Mouse (Mus musculus): ENCODE measurements around the gene Vwa1.
"Not testable (repeated sequence)": the region's sequence is repeated elsewhere in the genome, so short reads cannot be mapped to it uniquely, and the experiment has no call there.

Gene Vwa1

DNA sequence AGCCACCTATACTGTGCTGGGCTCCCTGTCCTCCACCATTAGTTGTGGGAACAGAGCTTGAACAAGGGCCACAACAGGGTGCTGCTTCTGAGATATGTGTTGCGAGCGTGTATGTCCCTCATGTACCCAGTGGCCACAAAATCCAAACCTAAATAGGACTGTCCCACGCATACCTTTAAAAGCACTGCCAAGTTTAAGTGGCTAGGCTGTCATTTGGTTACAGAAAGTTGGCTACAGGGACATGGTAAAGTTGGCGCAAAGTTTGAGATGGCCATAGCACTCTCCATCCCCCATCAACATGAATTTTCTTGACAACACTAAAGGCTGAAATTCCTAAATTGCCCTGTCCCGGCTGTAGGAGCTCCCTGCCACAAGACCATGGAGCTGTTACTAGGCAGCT lies 29.4 kb downstream of the Vwa1 start:
- no peak for DNase-seq (ENCODE audit: low spot score in 2 of 2)

GRCm38 (mm10) chr4:155744474-155744873 lies 30.0 kb downstream of the Vwa1 start:
- DNase-seq (ENCODE audit: low spot score in 2 of 2), result no peak

DNA sequence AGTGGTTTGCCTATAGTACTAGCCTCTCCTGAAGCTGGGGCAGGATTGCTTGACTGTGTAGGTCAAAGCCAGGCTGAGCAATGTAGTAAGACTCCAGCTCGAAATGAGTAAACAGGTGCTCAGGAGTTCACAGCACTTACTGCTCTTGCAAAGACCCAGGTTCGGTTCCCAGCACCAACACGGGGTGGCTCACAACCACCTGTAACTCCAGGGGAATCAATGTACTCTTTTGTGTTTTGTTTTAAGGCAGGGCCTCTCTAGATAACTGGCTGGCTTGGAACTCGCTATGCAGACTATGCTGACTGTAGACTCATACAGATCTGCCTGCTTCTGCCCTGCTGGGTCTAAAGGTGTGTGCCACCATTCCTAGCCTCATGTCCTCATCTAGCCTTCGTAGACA lies 31.8 kb downstream of the Vwa1 start:
- DNase-seq (ENCODE audit: low spot score in 2 of 2), result no peak

DNA sequence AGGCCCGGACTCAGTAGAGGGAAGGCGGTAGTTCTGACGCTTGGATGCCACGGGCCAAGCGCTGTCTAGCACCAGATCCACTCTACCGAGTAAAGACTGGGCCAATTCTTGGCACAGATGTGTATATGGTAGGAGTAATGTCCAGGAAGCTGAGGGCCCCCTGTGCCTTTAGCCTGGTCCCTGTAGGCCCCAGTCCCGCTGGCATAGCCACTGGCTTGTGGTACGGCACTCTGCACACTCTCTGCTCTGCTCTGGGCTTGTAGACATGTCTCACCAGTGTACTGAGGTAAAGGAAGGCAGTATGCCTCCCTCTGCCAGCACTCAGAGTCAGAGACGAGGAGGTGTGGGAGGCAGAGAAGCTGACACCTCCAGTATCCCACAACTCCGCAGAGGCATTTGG lies 33.8 kb downstream of the Vwa1 start:
- DNase-seq (ENCODE audit: low spot score in 2 of 2), result not testable (repeated sequence)

- no peak for DNase-seq (ENCODE audit: low spot score in 2 of 2)
These were observed 34.5 kb downstream of the Vwa1 start for GRCm38 (mm10) chr4:155739741-155740636.

DNA sequence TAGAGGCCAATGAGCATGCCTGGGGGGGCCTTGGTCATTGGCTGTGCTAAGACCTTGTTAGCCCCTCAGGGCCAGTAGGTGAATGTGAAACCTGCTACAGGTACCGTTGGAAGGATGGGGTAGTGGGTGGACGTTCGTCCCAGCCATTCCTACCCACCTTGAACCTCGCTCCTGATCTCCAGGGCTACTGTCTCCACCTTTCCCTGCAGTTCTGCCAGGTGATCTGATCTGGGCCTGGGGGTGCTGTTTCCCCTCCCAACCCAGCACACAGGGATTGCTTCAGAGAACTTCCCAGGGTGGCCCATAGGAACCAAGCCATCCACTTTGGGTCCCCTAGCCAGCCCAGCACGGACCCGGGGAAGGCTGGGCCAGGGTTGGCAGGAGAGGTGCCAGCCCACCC lies 35.3 kb downstream of the Vwa1 start:
- DNase-seq (ENCODE audit: low spot score in 2 of 2), result no peak

DNA sequence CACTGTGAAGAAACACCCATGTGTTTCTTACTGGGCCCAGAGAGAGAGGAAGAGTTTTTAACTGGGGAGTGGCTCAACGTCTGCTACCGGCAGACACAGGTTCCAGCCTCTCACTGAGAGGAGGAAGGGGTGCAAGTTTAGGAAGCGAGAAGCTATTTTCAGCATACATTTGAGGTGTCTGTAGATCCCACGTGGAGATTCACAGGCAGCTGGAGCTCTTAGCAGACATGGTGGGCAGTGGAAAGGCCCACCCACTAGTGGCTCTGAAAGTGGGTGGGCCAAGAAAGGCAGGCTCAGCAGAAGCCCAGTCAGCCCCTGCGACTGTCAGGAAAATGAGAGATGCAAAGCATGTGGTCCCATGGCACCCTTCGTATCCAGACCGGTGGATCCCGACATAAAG lies 36.2 kb downstream of the Vwa1 start:
- no peak for DNase-seq (ENCODE audit: low spot score in 2 of 2)

DNA sequence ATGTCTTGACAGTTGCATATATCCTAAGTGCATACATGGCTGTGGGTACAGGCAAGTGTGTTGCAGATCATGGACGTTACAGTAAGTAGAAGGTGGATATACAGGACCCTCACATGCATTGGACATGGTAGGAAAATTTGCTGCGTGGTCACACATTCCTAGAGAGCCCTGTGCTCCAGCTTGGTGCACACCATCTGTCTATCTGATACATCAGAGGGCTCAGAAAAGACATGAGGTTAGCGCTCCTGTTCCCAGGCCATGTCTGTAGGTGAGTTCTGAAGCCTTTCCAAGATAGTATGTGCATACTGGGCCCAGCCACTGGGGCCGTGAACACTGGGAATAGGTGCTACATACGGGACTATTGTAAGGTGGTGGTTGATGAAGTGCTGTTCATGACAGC lies 38.1 kb downstream of the Vwa1 start:
- no peak for DNase-seq (ENCODE audit: low spot score in 2 of 2)

- no peak for DNase-seq (ENCODE audit: low spot score in 2 of 2)
These were observed 38.7 kb downstream of the Vwa1 start for GRCm38 (mm10) chr4:155735788-155736187.

- peak in 1 of 2 experiments; percentile 14 for DNase-seq (ENCODE audit: low spot score in 2 of 2)
These were observed 39.4 kb downstream of the Vwa1 start for GRCm38 (mm10) chr4:155734951-155735702.

GRCm38 (mm10) chr4:155734350-155734941 lies 40.1 kb downstream of the Vwa1 start, which contains the start of gene Tmem240:
Tmem240 (plus strand) TSS chr4:155734800.
- DNase-seq (ENCODE audit: low spot score in 2 of 2), result peak; percentile 46 to 47

DNA sequence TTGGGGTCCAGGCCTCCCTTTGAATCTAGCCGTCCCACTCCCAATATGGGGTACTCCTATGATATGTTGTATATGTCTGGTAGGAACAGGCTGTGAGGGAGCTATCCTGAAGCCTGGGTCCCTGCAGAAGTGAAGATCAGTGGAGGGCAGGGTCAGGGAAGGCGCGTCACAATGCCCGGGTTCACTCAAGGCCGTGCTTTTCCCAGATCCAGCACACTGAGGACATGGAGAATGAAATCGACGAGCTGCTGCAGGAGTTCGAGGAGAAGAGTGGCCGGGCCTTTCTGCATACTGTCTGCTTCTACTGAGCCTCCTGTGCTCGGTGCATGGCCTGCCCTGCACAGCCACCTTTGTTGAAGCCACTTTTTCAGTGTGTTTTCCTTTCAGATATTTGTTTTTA lies 41.2 kb downstream of the Vwa1 start:
- DNase-seq (ENCODE audit: low spot score in 2 of 2), result no peak

DNA sequence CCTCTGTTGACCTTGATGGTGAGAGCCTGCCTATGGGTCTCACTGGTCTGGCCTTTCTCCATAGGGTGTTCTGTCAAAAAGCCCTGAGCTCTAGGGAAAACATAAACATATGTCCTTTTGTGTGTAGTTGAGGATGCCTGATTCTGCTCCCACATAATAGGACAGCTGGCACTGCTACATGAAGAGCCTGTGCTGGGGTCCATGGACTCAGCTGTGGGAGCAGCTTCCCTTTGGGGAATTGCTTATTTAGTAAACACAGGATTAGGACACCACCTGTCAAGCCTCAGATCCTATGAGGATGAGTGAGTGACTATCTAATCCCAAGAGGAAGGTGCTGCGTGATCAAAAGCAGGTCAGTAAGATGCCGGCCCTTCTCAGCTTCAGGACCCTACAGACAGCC lies 46.5 kb downstream of the Vwa1 start:
- DNase-seq (ENCODE audit: low spot score in 2 of 2), result no peak

DNA sequence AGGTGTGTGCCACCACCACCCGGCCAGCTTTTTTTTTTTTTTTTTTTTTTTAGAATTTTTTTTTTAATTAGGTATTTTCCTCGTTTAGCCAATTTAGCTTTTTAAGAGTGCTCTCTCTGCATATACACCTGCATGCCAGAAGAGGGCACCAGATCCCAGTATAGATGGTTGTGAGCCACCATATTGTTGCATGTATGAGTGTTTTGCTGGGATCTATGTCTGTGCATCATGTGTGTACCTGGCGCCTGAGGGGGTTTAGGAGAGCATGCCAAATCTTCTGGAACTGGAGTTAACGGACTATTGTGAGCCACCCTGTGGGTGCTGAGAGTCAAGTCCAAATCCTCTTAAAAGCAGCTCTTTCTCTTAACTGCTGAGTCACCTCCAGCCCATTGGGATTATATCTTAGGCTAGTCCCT lies 52.8 kb downstream of the Vwa1 start:
- peak in 1 of 2 experiments; percentile 19 for DNase-seq (ENCODE audit: low spot score in 2 of 2)

Data from spleen, postnatal 14 days (tissue).